Mouse (Mus musculus) adrenal gland, adult 2 months (tissue): Measurements from ENCODE around the gene Sertad2. TPM values are rescaled to one million over a fixed set of nuclear protein-coding genes. Genes with fewer than 3 reads are reported as not detected.

Source experiments
- DNase-seq: peaks from one replicate; pipeline ENCODE4 v3.0.0; 2021
- polyA plus RNA-seq: library from polyadenylated mRNA; depleted of rRNA; stranded (reverse); fragments of >200 nt; gene quantifications from 2 replicates; pipeline ENCODE4 v1.2.3, GENCODE M21; 2012
- total RNA-seq, 2 experiments: library from RNA; stranded (reverse); gene quantifications; 2 replicates each; pipeline ENCODE4 v1.2.3; 2021

Gene Sertad2
- total and polyA plus RNA-seq, 3 experiments: 12.3 to 26.1 (median 17.6) TPM

DNA sequence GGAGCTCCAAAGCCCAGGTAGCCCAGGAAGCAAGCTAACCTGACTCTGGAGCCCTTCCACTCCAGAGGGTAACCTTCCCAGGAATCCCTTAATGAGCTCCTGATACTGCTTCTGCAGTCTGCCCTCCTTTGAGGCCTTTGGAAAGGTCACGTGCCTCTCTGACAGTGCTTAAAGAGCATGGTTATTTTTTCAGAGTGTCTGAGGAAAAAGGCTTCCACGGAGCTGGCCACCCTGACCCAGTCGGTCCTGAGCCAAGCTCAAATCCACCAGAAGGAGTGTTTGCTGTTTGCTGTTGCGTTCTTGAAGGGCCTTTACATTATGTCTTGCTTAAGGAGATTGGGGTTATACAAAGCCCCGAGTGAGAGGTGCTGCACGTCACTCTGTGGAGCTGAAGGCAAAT is 101.8 kb downstream of the Sertad2 start:
- no peak for DNase-seq

- no peak for DNase-seq
Measured at GRCm38 (mm10) chr11:20645521-20645920, 102.5 kb downstream of the Sertad2 start.

- DNase-seq: no peak
Measured at GRCm38 (mm10) chr11:20646142-20646541, 103.1 kb downstream of the Sertad2 start.

GRCm38 (mm10) chr11:20646986-20647726 is 104.1 kb downstream of the Sertad2 start:
- no peak for DNase-seq

- peak; percentile 76 for DNase-seq
Measured at GRCm38 (mm10) chr11:20647902-20648625, 105.0 kb downstream of the Sertad2 start.

DNA sequence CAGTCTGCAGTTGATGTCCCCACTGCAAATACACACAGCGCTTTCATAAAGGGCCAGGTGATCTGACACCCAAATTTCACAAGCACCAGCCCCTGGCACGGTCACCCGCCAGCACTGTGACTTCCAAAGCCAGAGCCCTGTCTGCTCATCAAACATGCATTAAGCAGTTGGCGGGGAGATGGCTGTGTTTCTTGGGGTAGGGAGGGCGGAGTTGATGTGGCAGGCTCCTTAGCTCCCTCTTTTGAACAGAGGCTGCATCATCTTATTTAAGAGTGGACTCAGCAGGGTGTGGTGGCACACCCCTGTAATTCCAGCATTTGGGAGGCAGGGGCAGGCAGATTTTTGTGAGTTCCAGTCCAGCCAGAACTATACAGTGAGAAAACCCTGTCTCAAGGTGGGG is 106.4 kb downstream of the Sertad2 start:
- DNase-seq: no peak

- DNase-seq: no peak
Measured at GRCm38 (mm10) chr11:20650006-20650639, 107.1 kb downstream of the Sertad2 start.

GRCm38 (mm10) chr11:20651166-20651565 is 108.1 kb downstream of the Sertad2 start:
- no peak for DNase-seq

- peak; percentile 14 for DNase-seq
Measured at GRCm38 (mm10) chr11:20655795-20656710, 113.0 kb downstream of the Sertad2 start.

DNA sequence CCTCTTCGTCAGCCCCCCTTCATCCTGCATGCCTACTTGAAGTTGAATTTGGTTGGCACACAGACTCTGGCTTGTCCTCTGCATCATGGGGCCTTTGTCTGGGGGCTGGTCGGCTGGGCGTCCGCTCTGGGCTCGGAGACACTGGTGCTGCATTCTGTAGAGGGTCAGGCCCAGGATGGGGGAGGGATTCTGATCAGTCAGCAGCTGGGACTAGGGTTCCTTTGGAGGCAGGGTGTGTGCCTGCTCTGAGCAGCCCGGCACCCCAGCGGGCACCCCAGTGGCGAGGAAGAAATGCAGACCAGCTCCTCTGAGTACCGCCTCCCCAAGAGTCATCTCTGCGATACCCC is 113.6 kb downstream of the Sertad2 start:
- DNase-seq: no peak

GRCm38 (mm10) chr11:20659094-20659493 is 116.0 kb downstream of the Sertad2 start:
- no peak for DNase-seq

- DNase-seq: no peak
Measured at GRCm38 (mm10) chr11:20660111-20661097, 117.4 kb downstream of the Sertad2 start.

DNA sequence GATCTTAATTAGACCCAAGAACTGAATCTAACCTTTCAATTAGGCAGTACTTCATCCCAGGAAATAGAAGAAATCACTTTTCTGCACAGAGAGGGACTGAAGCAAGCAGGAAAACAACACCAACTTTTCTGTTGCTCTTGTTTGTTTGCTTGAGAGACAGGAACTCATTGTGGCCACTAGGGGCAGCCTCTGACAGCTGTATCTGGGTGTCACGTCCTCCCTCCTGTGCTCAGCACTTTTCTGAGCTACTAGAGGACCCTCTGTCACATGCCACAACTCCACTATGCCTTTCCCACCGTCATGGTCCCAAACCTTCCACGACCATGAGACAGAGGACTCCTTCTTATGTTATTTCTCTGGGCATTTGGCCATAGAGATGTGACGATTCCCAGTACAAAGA is 118.6 kb downstream of the Sertad2 start:
- peak; percentile 24 for DNase-seq

DNA sequence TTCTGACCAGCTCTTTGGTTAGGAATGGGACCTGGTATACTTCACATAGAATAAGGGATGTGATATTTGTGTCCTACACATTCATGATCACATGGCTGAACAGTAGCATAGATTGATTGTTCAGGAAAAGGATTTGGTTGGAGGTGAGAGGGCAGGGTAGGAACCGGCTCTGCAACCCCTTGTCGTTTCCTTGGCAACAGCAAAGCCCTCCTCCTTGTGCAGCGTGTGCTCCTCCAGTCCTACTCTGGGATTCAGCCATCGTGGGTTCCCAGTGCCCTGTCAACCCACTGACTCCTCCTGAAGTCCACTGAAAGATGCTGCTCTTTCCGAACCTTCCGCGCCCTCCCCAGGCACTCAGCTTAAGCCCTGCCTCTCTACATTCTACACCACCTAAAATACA is 119.8 kb downstream of the Sertad2 start:
- DNase-seq: no peak

GRCm38 (mm10) chr11:20663580-20664198 is 120.6 kb downstream of the Sertad2 start:
- DNase-seq: no peak

GRCm38 (mm10) chr11:20664878-20665277 is 121.8 kb downstream of the Sertad2 start:
- peak; percentile 13 for DNase-seq

GRCm38 (mm10) chr11:20671789-20672392 is 128.8 kb downstream of the Sertad2 start:
- DNase-seq: no peak

DNA sequence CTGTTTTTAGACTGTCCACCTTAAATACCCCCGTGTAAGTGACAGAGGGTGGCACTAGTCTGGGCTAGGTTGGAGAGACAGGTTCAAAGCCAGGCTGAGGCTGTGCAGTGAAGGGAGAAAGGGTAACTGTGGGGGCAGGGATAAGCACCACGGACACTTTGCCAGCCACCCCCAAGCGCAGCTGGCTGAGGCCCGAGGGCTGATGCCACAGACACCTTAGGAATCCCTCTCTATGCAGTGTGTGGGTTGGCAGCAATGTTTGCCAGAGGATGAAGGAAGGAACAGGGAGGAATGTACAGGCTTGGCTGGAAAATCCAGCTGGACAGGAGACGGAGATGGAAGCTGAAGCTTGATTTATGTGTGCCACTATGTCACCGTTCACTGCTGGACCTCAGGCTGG is 129.5 kb downstream of the Sertad2 start:
- no peak for DNase-seq

- DNase-seq: no peak
Measured at GRCm38 (mm10) chr11:20679396-20679795, 136.3 kb downstream of the Sertad2 start.

- DNase-seq: no peak
Measured at GRCm38 (mm10) chr11:20680781-20681180, 137.7 kb downstream of the Sertad2 start.
